Mouse (Mus musculus) hindbrain, embryonic 10.5 days (tissue): ENCODE results near the gene Sec1. TPM values are rescaled to one million over a fixed set of nuclear protein-coding genes. Genes with fewer than 3 reads are reported as not detected.

Experiments
- DNase-seq: peaks from one replicate; pipeline ENCODE4 v3.0.0-alpha.2; 2017; ENCODE audit warnings: low spot score
- H3K27ac ChIP-seq: fragments of 300-500 bp; sonication (generic); 2 replicates; pipeline ENCODE4 v1.5.1; 2016; ENCODE audit warnings: mild to moderate bottlenecking, moderate library complexity
- H3K27me3 ChIP-seq: fragments of 300-500 bp; sonication (generic); 2 replicates; pipeline ENCODE4 v1.6.1; 2016; ENCODE audit warnings: mild to moderate bottlenecking; ENCODE audit not compliant: poor library complexity, insufficient read depth, severe bottlenecking
- H3K36me3 ChIP-seq: fragments of 300-500 bp; sonication (generic); 2 replicates; pipeline ENCODE4 v1.6.1; 2016; ENCODE audit warnings: mild to moderate bottlenecking, moderate library complexity
- H3K4me1 ChIP-seq: fragments of 300-500 bp; sonication (generic); replicated peaks from 2 replicates; pipeline ENCODE4 v1.6.1; 2016; ENCODE audit warnings: mild to moderate bottlenecking
- H3K4me3 ChIP-seq: fragments of 300-500 bp; sonication (generic); 2 replicates; pipeline ENCODE4 v1.5.1; 2016; ENCODE audit warnings: mild to moderate bottlenecking, moderate library complexity
- H3K9me3 ChIP-seq: fragments of 300-500 bp; sonication (generic); 2 replicates; pipeline ENCODE4 v1.6.1; 2016; ENCODE audit warnings: mild to moderate bottlenecking, moderate library complexity
- WGBS: fragments of 180-500 bp; shearing (Covaris S2); methylation state at CpG from one replicate; pipeline ENCODE4 v1.1.7; 2016; 5-methylcytosine and 5-hydroxymethylcytosine counted together
- polyA plus RNA-seq: library from polyadenylated mRNA; unstranded; fragments of >200 nt; fragmentation: Nextera tagmentation; extraction: Ambion mirVana; gene quantifications from 2 replicates; pipeline ENCODE4 v1.2.1, GENCODE M21; 2016

The Sec1 gene
- polyA plus RNA-seq = 0.62 and 0.77 TPM in 2 replicates

GRCm38 (mm10) chr7:45693921-45694591, at the start of gene Sec1:
Gene Sec1 (minus strand): TSS chr7:45694402.
- 87% methylated on average over 50 of the region's 50 CpGs for WGBS

DNA sequence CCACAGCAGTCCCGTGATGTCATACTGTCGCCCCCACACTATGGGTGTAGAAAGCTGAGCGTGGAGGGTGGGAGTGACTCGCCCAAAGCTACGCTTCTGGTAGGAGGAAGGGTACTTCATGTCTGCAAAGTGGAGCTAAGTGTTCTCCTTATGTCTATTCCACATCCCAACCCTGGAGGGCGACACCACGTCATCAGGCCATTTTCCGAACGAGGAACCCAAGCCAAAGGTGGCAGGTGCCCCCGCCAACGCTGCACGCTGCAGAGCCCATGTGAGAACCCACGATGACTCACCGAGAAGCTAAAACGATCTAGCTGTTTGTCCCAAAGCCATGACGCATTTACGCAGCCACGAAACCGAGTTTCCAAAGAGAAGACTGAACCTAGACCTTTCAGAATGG, 48.1 kb upstream of the Sec1 start:
- Histone ChIP-seq H3K36me3 (no peaks in the 10 kb centered on the region), H3K4me3 (peak overlapping the region; percentile 14; the same call in 1 of the 2 replicates)
- WGBS = 37% methylated on average over 19 of the region's 19 CpGs

More at GRCm38 (mm10) chr7:45693921-45694591, at the start of gene Sec1:
- H3K27ac ChIP-seq = peak within 1 kb of the TSS; percentile 73
- no peaks in the 10 kb centered on the region for H3K9me3 ChIP-seq
- no peaks in the 10 kb centered on the region for H3K36me3 ChIP-seq
- peaks cover 71% of the 10 kb centered on the region for H3K27me3 ChIP-seq
- no peak within 1 kb of the TSS for H3K4me3 ChIP-seq
- peaks cover 44% of the 10 kb centered on the region for H3K4me1 ChIP-seq
- DNase-seq = no peak

DNA sequence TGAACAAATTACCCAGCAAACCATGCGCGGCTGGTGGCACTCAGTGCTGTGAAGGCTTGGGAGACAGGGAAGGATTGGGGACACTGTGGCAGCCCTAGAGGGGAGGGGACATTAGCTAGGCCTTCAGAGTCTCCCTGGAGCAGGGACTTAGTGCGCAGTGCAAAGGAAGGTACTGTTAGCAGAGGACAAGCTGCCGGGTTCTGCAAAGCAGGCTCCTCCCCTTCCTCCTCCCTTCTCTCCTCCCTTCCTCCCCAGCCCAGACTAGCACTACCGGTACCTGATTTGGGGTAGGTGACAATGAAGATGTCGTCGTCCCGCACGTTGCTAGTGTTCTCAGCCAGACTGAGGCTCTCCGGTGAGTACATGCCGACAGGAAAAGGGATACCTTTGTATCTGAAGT, 47.6 kb upstream of the Sec1 start:
- no peak for DNase-seq
- H3K4me3 ChIP-seq = peak overlapping the region; percentile 14
- H3K36me3 ChIP-seq = no peaks in the 10 kb centered on the region
- H3K9me3 ChIP-seq = 0 out of 2 replicates have a peak, but pooled peaks cover 3% of the 10 kb centered on the region
- H3K27ac ChIP-seq = no peak overlapping the region
- peaks cover 13% of the 10 kb centered on the region; the same call in 1 of the 2 replicates for H3K4me1 ChIP-seq
- 37% methylated on average over 11 of the region's 11 CpGs for WGBS
- H3K27me3 ChIP-seq = peaks cover 14% of the 10 kb centered on the region

More for the DNA sequence above, 48.1 kb upstream of the Sec1 start:
- no peak for DNase-seq
- Histone ChIP-seq H3K9me3 (0 out of 2 replicates have a peak, but pooled peaks cover 6% of the 10 kb centered on the region), H3K27me3 (peaks cover 14% of the 10 kb centered on the region), H3K27ac (no peak overlapping the region), H3K4me1 (peaks cover 13% of the 10 kb centered on the region; the same call in 1 of the 2 replicates)

DNA sequence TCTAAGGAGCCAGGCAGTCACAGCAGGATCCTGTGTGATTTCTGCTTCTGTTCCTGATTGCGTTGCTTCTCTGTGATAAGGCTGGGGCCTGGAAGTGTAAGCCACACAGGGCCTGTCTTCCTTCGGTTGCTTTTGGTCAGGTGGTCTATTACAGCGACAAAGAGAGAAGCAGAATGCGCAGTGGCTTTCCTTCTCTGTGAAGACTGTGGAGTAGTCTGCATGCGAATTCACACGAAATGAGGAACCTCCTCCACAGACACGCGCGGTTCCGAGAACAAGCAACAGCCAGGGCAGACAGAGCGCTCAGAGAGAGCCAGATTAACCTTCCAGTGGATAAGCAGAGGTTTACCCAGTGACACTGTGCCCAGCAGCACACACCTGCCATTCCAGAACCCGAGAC, 47.1 kb upstream of the Sec1 start:
- Histone ChIP-seq H3K27me3 (peaks cover 14% of the 10 kb centered on the region), H3K9me3 (no peaks in the 10 kb centered on the region), H3K4me1 (peaks cover 13% of the 10 kb centered on the region; the same call in 1 of the 2 replicates), H3K36me3 (no peaks in the 10 kb centered on the region), H3K4me3 (no peak overlapping the region), H3K27ac (no peak overlapping the region)
- DNase-seq = no peak
- 82% methylated on average over 12 of the region's 12 CpGs for WGBS

GRCm38 (mm10) chr7:45739820-45740219, 45.6 kb upstream of the Sec1 start:
- Histone ChIP-seq H3K4me1 (peaks cover 13% of the 10 kb centered on the region; the same call in 1 of the 2 replicates), H3K27ac (no peak overlapping the region), H3K36me3 (no peaks in the 10 kb centered on the region), H3K4me3 (no peak overlapping the region), H3K27me3 (peaks cover 14% of the 10 kb centered on the region), H3K9me3 (no peaks in the 10 kb centered on the region)
- 68% methylated on average over 10 of the region's 10 CpGs for WGBS
- no peak for DNase-seq

GRCm38 (mm10) chr7:45739162-45739763, 45.1 kb upstream of the Sec1 start:
- peak; percentile 76 for DNase-seq
- H3K36me3 ChIP-seq = no peaks in the 10 kb centered on the region
- no peaks in the 10 kb centered on the region for H3K9me3 ChIP-seq
- H3K27me3 ChIP-seq = peaks cover 14% of the 10 kb centered on the region
- H3K4me3 ChIP-seq = no peak overlapping the region
- no peak overlapping the region for H3K27ac ChIP-seq
- WGBS = 9% methylated on average over 9 of the region's 9 CpGs
- peaks cover 13% of the 10 kb centered on the region; the same call in 1 of the 2 replicates for H3K4me1 ChIP-seq

GRCm38 (mm10) chr7:45733477-45733876, 39.3 kb upstream of the Sec1 start:
- Histone ChIP-seq H3K27me3 (no peaks in the 10 kb centered on the region), H3K9me3 (no peaks in the 10 kb centered on the region), H3K4me1 (peaks cover 28% of the 10 kb centered on the region), H3K27ac (no peak overlapping the region), H3K36me3 (peaks cover 18% of the 10 kb centered on the region), H3K4me3 (no peak overlapping the region)
- no peak for DNase-seq
- WGBS = 83% methylated on average over 5 of the region's 5 CpGs

DNA sequence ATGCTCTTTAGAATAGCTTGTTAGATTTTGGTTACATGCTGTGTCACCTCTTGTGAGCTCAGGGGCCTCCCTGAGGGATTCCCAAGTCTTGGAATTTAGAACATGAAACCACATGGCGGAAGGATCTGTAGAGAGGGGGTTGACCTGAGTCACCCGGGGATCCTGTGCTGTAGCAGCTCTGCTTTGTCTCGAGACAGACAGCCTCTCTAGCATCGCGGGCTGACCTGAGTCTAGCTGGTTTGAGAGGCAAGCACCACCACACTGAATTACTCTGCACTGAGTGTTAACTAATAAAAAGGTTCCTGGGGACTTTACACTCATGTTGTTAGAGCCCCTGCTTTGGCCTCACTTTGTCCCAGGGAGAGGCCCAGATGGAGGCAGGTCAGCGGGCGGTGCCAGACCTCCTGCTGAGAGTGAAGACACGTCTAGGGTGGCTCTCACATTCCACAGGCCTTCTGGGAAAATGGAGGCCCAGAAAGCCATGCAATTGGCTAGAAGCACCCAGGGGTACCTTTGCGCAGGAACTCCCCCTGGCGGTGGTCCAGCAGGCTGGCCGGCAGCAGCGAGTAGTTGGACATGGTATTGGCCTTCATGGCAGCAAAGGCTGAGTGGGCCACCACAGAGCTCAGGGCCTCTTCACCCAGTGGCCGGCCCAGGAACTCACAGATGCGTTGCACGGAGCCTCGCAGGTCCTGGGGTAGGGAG, 36.7 kb upstream of the Sec1 start:
- H3K9me3 ChIP-seq = no peaks in the 10 kb centered on the region
- peak overlapping the region; percentile 60 for H3K27ac ChIP-seq
- 14% methylated on average over 16 of the region's 16 CpGs for WGBS
- H3K4me3 ChIP-seq = no peak overlapping the region
- no peaks in the 10 kb centered on the region for H3K27me3 ChIP-seq
- peak; percentile 75 for DNase-seq
- peaks cover 44% of the 10 kb centered on the region for H3K36me3 ChIP-seq
- H3K4me1 ChIP-seq = peaks cover 28% of the 10 kb centered on the region

- Histone ChIP-seq H3K9me3 (no peaks in the 10 kb centered on the region), H3K27me3 (no peaks in the 10 kb centered on the region), H3K27ac (no peak overlapping the region), H3K4me3 (no peak overlapping the region), H3K4me1 (peaks cover 25% of the 10 kb centered on the region), H3K36me3 (peaks cover 76% of the 10 kb centered on the region)
- no peak for DNase-seq
- 81% methylated on average over 3 of the region's 3 CpGs for WGBS
Measured at GRCm38 (mm10) chr7:45727625-45728024, 33.4 kb upstream of the Sec1 start.

DNA sequence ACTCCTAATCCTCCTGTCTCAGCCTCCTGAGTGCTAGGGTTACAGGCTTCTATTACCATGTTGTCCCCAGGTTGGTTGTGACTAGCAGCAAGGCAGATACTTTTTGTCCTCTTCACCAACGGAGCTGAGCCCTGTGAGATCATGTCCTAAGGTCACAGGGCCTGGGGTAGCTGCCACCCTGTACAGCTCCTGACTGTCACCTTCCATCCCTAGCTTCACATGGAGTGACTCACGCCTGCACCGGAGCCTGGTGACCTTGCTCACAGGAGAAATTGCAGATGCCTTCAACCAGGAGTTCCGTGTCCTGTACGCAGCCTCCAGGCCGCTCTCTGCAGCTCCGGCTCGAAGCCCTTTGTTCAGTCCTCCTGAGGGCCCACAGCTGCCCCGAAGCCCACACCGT, 32.2 kb upstream of the Sec1 start:
- peaks cover 88% of the 10 kb centered on the region for H3K36me3 ChIP-seq
- H3K27ac ChIP-seq = no peak overlapping the region
- H3K9me3 ChIP-seq = no peaks in the 10 kb centered on the region

GRCm38 (mm10) chr7:45725713-45726112, 31.5 kb upstream of the Sec1 start, which contains the start of gene Spaca4:
Gene Spaca4 (minus strand): TSS chr7:45725813.
- 93% methylated on average over 11 of the region's 11 CpGs for WGBS
- Histone ChIP-seq H3K4me3 (no peak within 1 kb of the TSS), H3K4me1 (peaks cover 29% of the 10 kb centered on the region), H3K36me3 (peaks cover 95% of the 10 kb centered on the region), H3K27me3 (no peaks in the 10 kb centered on the region), H3K9me3 (no peaks in the 10 kb centered on the region), H3K27ac (no peak within 1 kb of the TSS)
- no peak for DNase-seq

More for the DNA sequence above, 32.2 kb upstream of the Sec1 start:
- Histone ChIP-seq H3K4me1 (peaks cover 32% of the 10 kb centered on the region), H3K27me3 (no peaks in the 10 kb centered on the region), H3K4me3 (no peak overlapping the region)
- 89% methylated on average over 10 of the region's 10 CpGs for whole genome bisulfite sequencing
- DNase-seq = no peak

- Histone ChIP-seq H3K27me3 (no peaks in the 10 kb centered on the region), H3K27ac (no peak overlapping the region), H3K4me1 (peaks cover 25% of the 10 kb centered on the region), H3K36me3 (peaks cover 100% of the 10 kb centered on the region), H3K9me3 (no peaks in the 10 kb centered on the region), H3K4me3 (no peak overlapping the region)
- no peak for DNase-seq
- 95% methylated on average over 9 of the region's 9 CpGs for WGBS
Measured at GRCm38 (mm10) chr7:45725151-45725550, 30.9 kb upstream of the Sec1 start.

DNA sequence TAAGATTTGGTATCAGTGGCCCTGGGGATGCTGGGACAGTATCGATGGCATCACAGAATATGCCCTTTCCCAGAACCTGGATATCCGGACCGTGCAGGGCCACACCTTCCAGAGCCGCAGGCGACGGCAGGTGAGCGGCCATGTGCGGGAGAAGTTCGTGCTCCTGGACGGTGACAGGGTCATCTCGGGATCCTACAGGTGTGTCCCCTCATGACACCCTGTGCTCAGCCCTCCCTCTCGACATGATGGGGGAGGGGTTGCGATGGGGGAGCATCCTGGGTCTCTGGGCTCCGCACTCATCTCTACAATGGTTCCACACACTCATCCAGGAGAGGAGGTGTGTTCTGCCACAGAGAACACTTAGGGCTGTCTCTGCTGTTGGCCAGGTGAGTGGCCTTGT, 29.6 kb upstream of the Sec1 start:
- peaks cover 100% of the 10 kb centered on the region for H3K36me3 ChIP-seq

More for the DNA sequence above, 29.6 kb upstream of the Sec1 start:
- 92% methylated on average over 14 of the region's 14 CpGs for WGBS
- peaks cover 29% of the 10 kb centered on the region for H3K4me1 ChIP-seq
- no peak for DNase-seq
- no peak overlapping the region for H3K4me3 ChIP-seq
- no peak overlapping the region for H3K27ac ChIP-seq
- H3K9me3 ChIP-seq = no peaks in the 10 kb centered on the region
- no peaks in the 10 kb centered on the region for H3K27me3 ChIP-seq
